Mouse (Mus musculus): ENCODE measurements around the gene Sectm1b.
A peak's percentile ranks its signal among the peaks of the same experiment; 100 is the strongest.

Sectm1b gene

DNA sequence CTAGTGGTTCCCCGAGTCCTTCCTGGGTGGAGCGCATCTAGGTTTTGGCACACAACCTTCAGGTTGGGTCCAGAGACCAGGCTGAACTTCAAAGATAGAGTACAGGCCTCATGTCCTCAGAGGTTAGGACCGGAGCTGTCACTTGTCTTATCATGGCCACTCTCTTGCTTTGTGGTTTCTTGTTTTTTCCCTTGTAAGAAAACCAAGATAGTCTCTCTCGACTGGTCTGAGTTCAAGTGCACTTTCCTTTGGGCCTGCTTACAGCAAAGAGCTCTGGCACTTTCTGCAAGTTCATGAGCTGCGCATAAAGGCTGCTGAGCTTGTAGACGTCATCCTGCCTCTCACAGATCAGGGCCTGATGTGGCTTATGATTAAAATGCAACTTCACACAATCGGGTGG lies 36.1 kb downstream of the Sectm1b start:
- no peak for DNase-seq (ENCODE audit: low spot score in 2 of 2)

GRCm38 (mm10) chr11:121024163-121024562 lies 39.2 kb downstream of the Sectm1b start:
- no peak for DNase-seq (ENCODE audit: low spot score in 2 of 2)

- no peak for DNase-seq (ENCODE audit: low spot score in 2 of 2)
Measured at GRCm38 (mm10) chr11:121019501-121019900, 43.9 kb downstream of the Sectm1b start.

GRCm38 (mm10) chr11:121017703-121018102 lies 45.7 kb downstream of the Sectm1b start:
- peak in 1 of 2 experiments; percentile 47 for DNase-seq (ENCODE audit: low spot score in 2 of 2)

GRCm38 (mm10) chr11:121015472-121015871 lies 47.9 kb downstream of the Sectm1b start:
- no peak for DNase-seq (ENCODE audit: low spot score in 2 of 2)

DNA sequence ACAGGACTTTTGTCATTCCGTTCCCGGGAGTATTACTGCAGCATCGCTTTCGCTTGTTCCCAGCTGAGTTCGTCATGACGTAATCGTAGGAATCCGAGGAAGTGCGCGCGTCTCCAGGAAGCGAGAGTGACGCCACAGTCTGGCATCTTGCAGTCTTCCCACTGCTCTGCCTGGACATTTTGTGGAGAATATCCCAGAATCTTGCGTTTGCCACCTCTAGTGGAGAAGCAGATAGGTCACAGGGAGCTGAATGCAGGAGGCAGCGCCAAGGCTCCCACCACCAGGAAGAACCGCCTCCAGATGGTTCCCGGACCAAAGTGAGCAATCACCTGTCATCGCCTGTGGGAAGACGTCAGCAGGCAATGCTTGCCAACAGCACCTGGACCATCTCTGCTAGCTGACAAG lies 48.5 kb downstream of the Sectm1b start:
- DNase-seq (ENCODE audit: low spot score in 2 of 2), result no peak

- DNase-seq (ENCODE audit: low spot score in 2 of 2), result no peak
Measured at GRCm38 (mm10) chr11:121013656-121014055, 49.7 kb downstream of the Sectm1b start.

DNA sequence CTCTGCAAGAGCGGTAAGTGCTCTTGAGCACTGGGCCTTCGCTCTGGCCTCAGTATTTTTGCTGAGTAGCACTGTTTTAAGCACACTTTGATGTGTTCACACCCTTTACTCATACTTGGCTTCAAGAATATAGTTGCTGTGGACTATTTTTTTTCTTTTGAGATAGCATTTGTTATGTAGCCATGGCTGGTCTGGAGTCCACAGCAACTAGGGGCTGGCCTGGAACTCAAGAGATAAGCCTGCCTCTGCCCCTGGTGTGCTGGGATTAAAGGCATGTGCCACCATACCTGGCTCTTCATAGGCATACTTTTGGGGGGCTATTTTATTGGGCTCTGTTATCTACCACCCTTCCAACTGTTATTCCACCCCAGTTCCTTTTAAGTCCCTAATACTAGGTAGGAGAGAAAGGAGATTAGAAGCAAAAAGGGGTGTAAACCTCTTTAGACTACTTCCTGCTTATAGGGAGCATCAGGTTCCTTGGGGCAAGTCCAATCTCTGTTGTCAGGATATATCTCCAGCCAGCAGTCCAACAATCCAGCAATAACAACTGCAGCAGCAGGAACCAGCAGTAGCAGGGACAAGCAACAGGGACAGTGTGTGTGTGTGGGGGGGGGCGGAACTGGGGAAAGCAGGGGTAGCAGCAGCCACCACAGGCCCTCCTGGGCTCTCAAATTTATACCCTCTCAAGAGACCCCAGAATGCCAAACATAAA lies 53.2 kb downstream of the Sectm1b start:
- no peak for DNase-seq (ENCODE audit: low spot score in 2 of 2)

GRCm38 (mm10) chr11:121006184-121006583 lies 57.2 kb downstream of the Sectm1b start:
- DNase-seq (ENCODE audit: low spot score in 2 of 2), result no peak

- no peak for DNase-seq (ENCODE audit: low spot score in 2 of 2)
Measured at GRCm38 (mm10) chr11:121004281-121004680, 59.1 kb downstream of the Sectm1b start.
